Mouse (Mus musculus): Measurements from ENCODE around the gene Smyd3.

- no peak for TF ChIP-seq CTCF (IDR thresholded peaks at IDR 0.05; ENCODE audit: borderline replicate concordance, control insufficient read depth, extremely low read depth, insufficient read depth, low read length, poor library complexity)
- TF ChIP-seq POLR2A (IDR thresholded peaks at IDR 0.05; ENCODE audit: control insufficient read depth, extremely low read depth, insufficient read depth, low read length, poor library complexity), result no peak
These were observed 193.6 kb downstream of the Smyd3 start for GRCm38 (mm10) chr1:179324271-179324670.

Data from thymus, adult 2 months (tissue).